Mouse (Mus musculus): ENCODE measurements around the gene C1qtnf2.

The C1qtnf2 gene

GRCm38 (mm10) chr11:43537074-43537473, 63.0 kb downstream of the C1qtnf2 start:
- ATAC-seq (ENCODE audit: low TSS enrichment): no peak

GRCm38 (mm10) chr11:43539863-43540262, 65.8 kb downstream of the C1qtnf2 start:
- ATAC-seq (ENCODE audit: low TSS enrichment): no peak

Measured in frontal cortex, adult (tissue).